Mouse (Mus musculus) cerebellum, adult 18-20 months (tissue): ENCODE measurements at regions not wholly inside any gene's neighbourhood (a gene's known extent, or its start where the extent isn't known, plus 50 kb on each side); places are given as distances from the start of the nearest gene placed in this dataset.

Experiments
- DNase-seq, 2 experiments: peaks; one replicate each; pipeline ENCODE4 v3.0.0; 2021

- DNase-seq = no peak
Measured at GRCm38 (mm10) chrX:17026161-17026829, 114.7 kb upstream of the Ndp start.

DNA sequence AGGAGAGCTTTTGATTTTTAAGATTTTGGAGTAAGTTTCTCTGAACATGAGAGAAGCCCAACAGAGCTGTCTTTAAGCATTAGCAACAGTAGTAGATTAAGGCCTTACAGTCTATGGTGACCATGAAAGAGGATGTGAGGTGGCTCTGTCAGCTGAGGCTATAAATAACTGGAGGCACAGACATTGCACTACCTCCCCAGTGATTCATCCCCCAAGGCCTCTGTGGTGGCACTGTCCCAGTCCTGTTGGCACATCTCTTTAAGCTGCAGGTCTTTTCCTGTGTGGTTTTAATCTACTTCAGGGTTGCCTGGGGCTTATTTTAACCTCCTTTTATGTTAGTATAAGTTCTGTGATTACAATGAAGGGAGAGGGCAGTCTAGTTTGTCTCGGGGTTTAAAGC, 106.2 kb upstream of the Ndp start:
- peak in 1 of 2 experiments; percentile 3 for DNase-seq

GRCm38 (mm10) chrX:17009188-17009587, 97.6 kb upstream of the Ndp start:
- no peak for DNase-seq

GRCm38 (mm10) chrX:16998578-16998977, 87.0 kb upstream of the Ndp start:
- DNase-seq = peak; percentile 3 to 11
